Mouse (Mus musculus): ENCODE data around the gene Sun1. TPM values are rescaled to one million over a fixed set of nuclear protein-coding genes. Genes with fewer than 3 reads are reported as not detected.
A peak's percentile ranks its signal among the peaks of the same experiment; 100 is the strongest.

Gene Sun1
- total RNA-seq, 2 experiments from 2014 or later, result 66.9 to 73.5 TPM

GRCm38 (mm10) chr5:139248846-139249245 lies 48.4 kb downstream of the Sun1 start:
- no peak for DNase-seq (ENCODE audit: low spot score in 2 of 2)

- DNase-seq (ENCODE audit: low spot score in 2 of 2), result no peak
These were observed 50.8 kb downstream of the Sun1 start for GRCm38 (mm10) chr5:139251279-139251678.

DNA sequence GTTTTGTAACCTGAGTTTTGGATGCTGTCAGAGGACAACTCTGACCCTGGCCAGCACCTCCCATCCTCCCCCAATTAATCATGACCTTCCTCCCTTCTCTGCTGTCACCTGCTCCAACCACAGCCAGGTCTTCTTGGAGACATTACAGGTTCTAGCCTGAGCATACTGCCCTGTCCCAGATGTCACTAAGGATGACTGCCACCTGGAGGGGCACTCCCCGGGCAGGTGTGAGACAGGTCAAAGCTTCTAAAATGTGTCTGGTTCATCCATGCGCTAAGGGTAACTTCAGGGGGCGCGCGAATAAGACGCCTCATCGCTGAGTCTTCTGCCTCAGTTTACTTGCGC lies 51.3 kb downstream of the Sun1 start:
- DNase-seq (ENCODE audit: low spot score in 2 of 2), result no peak

GRCm38 (mm10) chr5:139252081-139252909 lies 51.9 kb downstream of the Sun1 start, which contains the start of gene Get4:
Gene Get4 (plus strand): TSS chr5:139252324.
- peak; percentile 96 to 99 for DNase-seq (ENCODE audit: low spot score in 2 of 2)

GRCm38 (mm10) chr5:139252910-139253245 lies 52.4 kb downstream of the Sun1 start:
- peak in 1 of 2 experiments; percentile 31 for DNase-seq (ENCODE audit: low spot score in 2 of 2)

DNA sequence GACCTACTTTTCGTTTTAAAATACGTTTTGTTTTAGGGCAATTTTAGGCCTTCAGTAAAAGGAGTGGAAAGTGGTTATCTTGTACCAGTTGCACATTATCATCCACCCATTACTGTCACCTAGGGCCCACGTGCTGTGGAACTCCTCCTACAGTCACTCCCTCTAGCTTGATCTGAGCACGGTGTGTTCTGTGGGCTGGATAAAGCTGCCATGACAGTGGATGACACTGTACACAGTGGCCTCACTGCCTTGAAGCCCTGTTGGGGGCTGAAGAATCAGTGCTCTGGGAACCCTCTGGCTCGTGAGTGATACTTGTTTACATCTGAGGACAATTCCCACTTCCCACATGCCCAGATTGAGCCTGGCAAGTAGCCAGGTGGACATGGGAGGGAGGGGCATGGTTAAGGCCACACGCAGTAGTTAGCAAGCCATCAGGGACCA lies 52.9 kb downstream of the Sun1 start:
- DNase-seq (ENCODE audit: low spot score in 2 of 2), result peak in 1 of 2 experiments; percentile 28

- DNase-seq (ENCODE audit: low spot score in 2 of 2), result no peak
These were observed 54.5 kb downstream of the Sun1 start for GRCm38 (mm10) chr5:139254938-139255337.

DNA sequence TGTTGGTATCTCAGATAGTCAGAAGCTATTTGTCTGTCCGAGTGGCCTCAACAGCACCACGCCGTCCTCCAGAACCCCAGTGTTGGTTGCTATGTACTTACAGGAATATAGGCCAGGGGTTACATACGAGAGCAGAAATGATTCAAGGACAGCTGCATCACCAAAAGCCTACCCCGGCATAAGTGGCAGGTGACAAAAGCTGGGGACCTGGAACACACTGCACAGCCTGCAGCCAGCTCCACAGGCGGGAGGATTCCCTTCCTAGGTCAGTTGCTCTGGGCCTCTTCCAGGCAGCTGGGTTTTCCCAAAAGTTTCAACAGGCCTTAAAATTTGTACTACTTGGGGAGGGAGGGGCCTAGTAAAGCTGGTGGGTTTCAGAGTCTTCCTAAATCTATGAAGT lies 55.3 kb downstream of the Sun1 start:
- DNase-seq (ENCODE audit: low spot score in 2 of 2), result no peak

DNA sequence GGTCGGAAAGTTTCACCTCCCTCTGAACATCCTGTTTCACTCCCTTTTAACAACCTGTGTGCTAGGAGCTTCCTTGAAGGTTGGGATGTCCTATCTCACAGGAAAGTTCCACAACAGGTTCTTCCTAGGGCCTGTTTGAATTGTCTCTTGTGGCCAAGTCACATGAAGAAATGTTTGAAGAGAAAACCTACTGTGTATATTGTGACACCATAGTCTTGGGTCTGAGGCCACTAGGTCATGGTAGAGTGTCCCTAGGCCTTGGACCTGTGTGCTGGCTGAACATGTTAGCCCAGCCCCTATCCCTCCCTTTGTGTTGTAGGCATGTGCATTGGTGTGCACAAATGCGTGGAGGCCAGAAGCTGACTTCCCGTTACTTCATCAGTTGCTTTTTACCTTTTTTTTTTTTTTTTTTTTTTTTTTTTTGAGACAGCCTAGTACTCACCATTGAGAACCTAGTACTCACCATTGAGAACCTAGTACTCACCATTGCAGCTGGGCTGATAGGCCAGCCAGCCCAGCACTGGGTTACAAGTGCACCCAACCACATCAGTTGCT lies 55.9 kb downstream of the Sun1 start:
- DNase-seq (ENCODE audit: low spot score in 2 of 2), result no peak

- no peak for DNase-seq (ENCODE audit: low spot score in 2 of 2)
These were observed 56.8 kb downstream of the Sun1 start for GRCm38 (mm10) chr5:139257265-139257664.

- no peak for DNase-seq (ENCODE audit: low spot score in 2 of 2)
These were observed 57.4 kb downstream of the Sun1 start for GRCm38 (mm10) chr5:139257818-139258217.

- DNase-seq (ENCODE audit: low spot score in 2 of 2), result no peak
These were observed 58.1 kb downstream of the Sun1 start for GRCm38 (mm10) chr5:139258371-139259035.

- DNase-seq (ENCODE audit: low spot score in 2 of 2), result no peak
These were observed 59.4 kb downstream of the Sun1 start for GRCm38 (mm10) chr5:139259853-139260252.

GRCm38 (mm10) chr5:139261403-139261802 lies 61.0 kb downstream of the Sun1 start:
- no peak for DNase-seq (ENCODE audit: low spot score in 2 of 2)

DNA sequence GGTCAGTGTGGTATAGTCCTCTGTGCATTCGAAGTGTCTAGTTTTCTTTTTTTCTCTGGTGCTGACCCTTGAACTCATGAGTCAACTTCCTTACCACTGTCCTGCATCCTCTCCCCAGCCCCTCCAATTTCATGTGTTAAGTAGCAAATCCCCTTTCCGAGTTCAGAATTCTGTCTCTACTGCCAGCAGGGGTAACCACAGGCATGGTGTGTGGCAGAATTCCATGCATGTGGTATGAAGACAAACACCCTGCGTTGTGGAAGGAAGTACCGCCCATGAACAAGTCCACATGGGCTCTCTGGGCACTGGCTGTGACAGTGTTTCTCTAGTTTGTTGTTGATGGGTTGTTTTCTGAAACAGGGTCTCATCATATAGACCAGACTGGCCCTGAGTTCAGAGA lies 67.2 kb downstream of the Sun1 start:
- DNase-seq (ENCODE audit: low spot score in 2 of 2), result no peak

DNA sequence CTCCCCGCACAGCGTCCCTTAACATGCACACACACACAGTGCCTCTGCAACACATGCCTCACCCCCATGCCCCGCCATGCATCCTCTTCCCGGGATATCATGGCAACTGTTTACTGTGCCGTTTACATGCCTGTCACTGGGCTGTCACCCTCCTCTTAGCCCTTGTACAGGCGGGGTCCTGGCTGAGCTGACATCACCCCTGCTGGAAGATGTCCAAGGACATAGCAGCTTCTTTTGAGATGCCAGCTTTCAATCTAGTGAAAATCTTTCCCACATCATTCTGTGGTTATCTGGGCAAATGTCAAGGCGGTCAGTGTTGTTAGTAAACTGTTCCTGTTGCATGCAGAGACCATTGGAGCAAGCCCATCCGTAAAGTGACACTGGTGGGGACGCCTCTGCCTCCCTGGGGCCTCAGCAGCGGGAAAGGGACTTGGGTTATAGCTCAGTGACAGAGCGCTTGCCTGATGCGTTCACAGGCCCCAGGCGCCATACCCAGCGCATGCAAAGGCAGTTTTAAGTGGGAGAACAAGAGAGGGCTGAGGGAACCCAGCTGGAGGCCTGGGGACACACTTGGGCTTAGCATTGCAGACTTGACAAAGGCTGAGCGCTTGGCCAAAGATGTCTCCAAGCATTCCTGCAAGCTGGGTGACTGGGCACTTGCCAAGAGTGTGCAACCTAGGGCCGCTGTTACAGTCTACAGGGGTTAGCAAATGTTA lies 70.5 kb downstream of the Sun1 start:
- no peak for DNase-seq (ENCODE audit: low spot score in 2 of 2)

- no peak for DNase-seq (ENCODE audit: low spot score in 2 of 2)
These were observed 71.6 kb downstream of the Sun1 start for GRCm38 (mm10) chr5:139271994-139272554.

DNA sequence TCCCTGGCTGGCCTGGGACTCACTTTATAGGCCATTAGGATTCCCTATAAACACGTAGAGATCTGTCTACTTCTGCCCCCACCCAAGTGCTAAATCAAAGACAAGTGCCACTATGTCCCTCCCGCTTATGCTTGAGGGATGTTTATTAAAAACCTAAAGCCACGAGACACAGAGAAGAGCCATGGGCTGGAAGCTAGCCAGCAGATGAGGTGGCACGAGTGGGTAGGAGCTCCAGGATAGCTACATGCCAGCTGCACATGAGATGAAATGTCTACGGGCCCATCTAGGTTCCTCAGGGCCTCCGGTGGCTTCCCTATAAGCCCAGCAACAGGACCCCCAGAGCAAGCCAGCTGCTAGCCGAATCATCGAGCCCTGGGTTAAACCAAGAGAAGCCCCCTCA lies 76.8 kb downstream of the Sun1 start:
- DNase-seq (ENCODE audit: low spot score in 2 of 2), result no peak

- no peak for DNase-seq (ENCODE audit: low spot score in 2 of 2)
These were observed 81.1 kb downstream of the Sun1 start for GRCm38 (mm10) chr5:139281373-139282112.

GRCm38 (mm10) chr5:139282191-139282590 lies 81.8 kb downstream of the Sun1 start:
- DNase-seq (ENCODE audit: low spot score in 2 of 2), result peak; percentile 85 to 87
